Mouse (Mus musculus) brown adipose tissue, adult 24 weeks (tissue): Measurements from ENCODE around the gene Qsox2. TPM values are rescaled to one million over a fixed set of nuclear protein-coding genes. Genes with fewer than 3 reads are reported as not detected.

Experiments
- polyA plus RNA-seq: library from polyadenylated mRNA; stranded (reverse); fragments of >200 nt; gene quantifications from 2 replicates; pipeline ENCODE4 v1.2.4, GENCODE M21; 2012; ENCODE audit not compliant: missing spikeins, insufficient read depth, insufficient read length

Gene Qsox2
- polyA plus RNA-seq, 1 experiment = 5.2 TPM

Other genes with a start within 250 kb of the Qsox2 start
- 75.9 and 82.1 TPM in 2 replicates for gene Ubac1, start 215.8 kb downstream of the Qsox2 start, polyA plus RNA-seq
- gene Nacc2, start 114.3 kb downstream of the Qsox2 start, polyA plus RNA-seq = 17.7 and 26.5 TPM in 2 replicates
- not detected in 2 replicates for gene Lhx3, start 29.2 kb downstream of the Qsox2 start, polyA plus RNA-seq
- not detected in 2 replicates for gene Ccdc187, start 57.0 kb upstream of the Qsox2 start, polyA plus RNA-seq
- gene Gpsm1, start 78.0 kb upstream of the Qsox2 start, polyA plus RNA-seq = 0.91 and 1.6 TPM in 2 replicates
- gene Dnlz, start 114.6 kb upstream of the Qsox2 start, polyA plus RNA-seq = 30.9 and 32.9 TPM in 2 replicates
- gene Card9, start 123.4 kb upstream of the Qsox2 start, polyA plus RNA-seq = 0.79 and 3.7 TPM in 2 replicates
- 3.1 and 4.5 TPM in 2 replicates for gene Snapc4, start 143.1 kb upstream of the Qsox2 start, polyA plus RNA-seq
- 49.7 and 61.2 TPM in 2 replicates for gene Entr1, start 151.8 kb upstream of the Qsox2 start, polyA plus RNA-seq
- gene Pmpca, start 151.8 kb upstream of the Qsox2 start, polyA plus RNA-seq = 75.4 and 83.9 TPM in 2 replicates
- gene Inpp5e, start 171.7 kb upstream of the Qsox2 start, polyA plus RNA-seq = 6.7 and 7.8 TPM in 2 replicates
- gene Sec16a, start 207.7 kb upstream of the Qsox2 start, polyA plus RNA-seq = 21.0 and 21.6 TPM in 2 replicates